Mouse (Mus musculus) E14TG2a.4 (cell line): Measurements from ENCODE around the gene Dpp6.

Experiments
- H3K27me3 ChIP-seq: 2 replicates; pipeline ENCODE4 v1.6.1; 2014; ENCODE audit warnings: low read length, control low read depth; ENCODE audit not compliant: insufficient read depth
- H3K36me3 ChIP-seq: 2 replicates; pipeline ENCODE4 v1.6.1; 2014; ENCODE audit warnings: low read length, control low read depth; ENCODE audit not compliant: insufficient read depth
- H3K4me1 ChIP-seq: replicated peaks from 2 replicates; pipeline ENCODE4 v1.6.1; 2014; ENCODE audit warnings: low read depth, low read length, control low read depth
- H3K4me3 ChIP-seq: replicated peaks from 2 replicates; pipeline ENCODE4 v1.5.1; 2014; ENCODE audit warnings: mild to moderate bottlenecking, low read length
- H3K9me3 ChIP-seq: 2 replicates; pipeline ENCODE4 v1.6.1; 2014; ENCODE audit warnings: low read length, control low read depth
- CTCF ChIP-seq: conservative IDR thresholded peaks from 2 replicates; pipeline ENCODE4 v1.5.1; 2014; ENCODE audit warnings: low read length
- NANOG ChIP-seq: IDR thresholded peaks from 2 replicates; pipeline ENCODE4 v1.6.1; 2014; ENCODE audit warnings: borderline replicate concordance, low read length, mixed read lengths
- POU5F1 ChIP-seq: IDR thresholded peaks from 2 replicates; pipeline ENCODE4 v1.6.1; 2014; ENCODE audit warnings: low read length, borderline replicate concordance

Dpp6 gene

GRCm38 (mm10) chr5:27316674-27317073, 499.7 kb downstream of the Dpp6 start:
- H3K4me3 ChIP-seq: no peak overlapping the region
- H3K4me1 ChIP-seq: no peaks in the 10 kb centered on the region
- no peak for TF ChIP-seq CTCF
- no peak for TF ChIP-seq POU5F1
- TF ChIP-seq NANOG: no peak
- no peaks in the 10 kb centered on the region for H3K9me3 ChIP-seq
- no peaks in the 10 kb centered on the region for H3K27me3 ChIP-seq
- H3K36me3 ChIP-seq: no peaks in the 10 kb centered on the region

GRCm38 (mm10) chr5:27317264-27317663, 500.3 kb downstream of the Dpp6 start:
- Histone ChIP-seq H3K9me3 (no peaks in the 10 kb centered on the region), H3K27me3 (no peaks in the 10 kb centered on the region), H3K4me3 (no peak overlapping the region), H3K4me1 (no peaks in the 10 kb centered on the region), H3K36me3 (no peaks in the 10 kb centered on the region)
- no peak for TF ChIP-seq CTCF
- no peak for TF ChIP-seq NANOG
- TF ChIP-seq POU5F1: no peak

- TF ChIP-seq POU5F1 (no peak), CTCF (no peak), NANOG (no peak)
- H3K36me3 ChIP-seq: no peaks in the 10 kb centered on the region
- H3K4me3 ChIP-seq: no peak overlapping the region
- H3K27me3 ChIP-seq: no peaks in the 10 kb centered on the region
- peaks cover 1% of the 10 kb centered on the region; the same call in 1 of the 2 replicates for H3K4me1 ChIP-seq
- H3K9me3 ChIP-seq: no peaks in the 10 kb centered on the region
Measured at GRCm38 (mm10) chr5:27317832-27318231, 500.8 kb downstream of the Dpp6 start.

GRCm38 (mm10) chr5:27319731-27320130, 502.7 kb downstream of the Dpp6 start:
- TF ChIP-seq CTCF (no peak), NANOG (no peak)
- Histone ChIP-seq H3K36me3 (no peaks in the 10 kb centered on the region), H3K4me1 (peaks cover 19% of the 10 kb centered on the region), H3K4me3 (no peak overlapping the region), H3K27me3 (no peaks in the 10 kb centered on the region), H3K9me3 (no peaks in the 10 kb centered on the region)

GRCm38 (mm10) chr5:27322895-27323792, 506.1 kb downstream of the Dpp6 start:
- H3K9me3 ChIP-seq: no peaks in the 10 kb centered on the region
- H3K4me3 ChIP-seq: no peak overlapping the region
- no peaks in the 10 kb centered on the region for H3K36me3 ChIP-seq
- no peaks in the 10 kb centered on the region for H3K27me3 ChIP-seq
- peaks cover 21% of the 10 kb centered on the region for H3K4me1 ChIP-seq
- TF ChIP-seq NANOG (no peak), CTCF (no peak)

GRCm38 (mm10) chr5:27324346-27324928, 507.4 kb downstream of the Dpp6 start:
- Histone ChIP-seq H3K4me3 (no peak overlapping the region), H3K27me3 (no peaks in the 10 kb centered on the region), H3K4me1 (peaks cover 21% of the 10 kb centered on the region), H3K9me3 (no peaks in the 10 kb centered on the region), H3K36me3 (no peaks in the 10 kb centered on the region)
- TF ChIP-seq POU5F1 (no peak), NANOG (no peak), CTCF (no peak)

- no peaks in the 10 kb centered on the region for H3K9me3 ChIP-seq
- no peaks in the 10 kb centered on the region for H3K4me1 ChIP-seq
- H3K4me3 ChIP-seq: no peak overlapping the region
- no peaks in the 10 kb centered on the region for H3K36me3 ChIP-seq
- H3K27me3 ChIP-seq: no peaks in the 10 kb centered on the region
- no peak for TF ChIP-seq CTCF
- TF ChIP-seq POU5F1: no peak
- no peak for TF ChIP-seq NANOG
Measured at GRCm38 (mm10) chr5:27336698-27337097, 519.7 kb downstream of the Dpp6 start.

- no peaks in the 10 kb centered on the region for H3K9me3 ChIP-seq
Measured at GRCm38 (mm10) chr5:27339196-27340030, 522.4 kb downstream of the Dpp6 start.

GRCm38 (mm10) chr5:27342276-27342675, 525.3 kb downstream of the Dpp6 start:
- TF ChIP-seq POU5F1: no peak
- TF ChIP-seq NANOG: no peak
- no peak for TF ChIP-seq CTCF
- Histone ChIP-seq H3K36me3 (no peaks in the 10 kb centered on the region), H3K4me3 (no peak overlapping the region), H3K27me3 (no peaks in the 10 kb centered on the region), H3K4me1 (peaks cover 14% of the 10 kb centered on the region), H3K9me3 (no peaks in the 10 kb centered on the region)

More at GRCm38 (mm10) chr5:27339196-27340030, 522.4 kb downstream of the Dpp6 start:
- peaks cover 14% of the 10 kb centered on the region for H3K4me1 ChIP-seq
- no peak for TF ChIP-seq NANOG
- TF ChIP-seq POU5F1: no peak
- no peak for TF ChIP-seq CTCF
- no peak overlapping the region for H3K4me3 ChIP-seq
- no peaks in the 10 kb centered on the region for H3K36me3 ChIP-seq
- no peaks in the 10 kb centered on the region for H3K27me3 ChIP-seq
